Mouse (Mus musculus) layer of hippocampus, adult 2 months (tissue): ENCODE results near the gene Zscan2. TPM values are rescaled to one million over a fixed set of nuclear protein-coding genes. Genes with fewer than 3 reads are reported as not detected.

Source experiments
- DNase-seq, 2 experiments: peaks; one replicate each; pipeline ENCODE4 v3.0.0; 2022; ENCODE audit warnings: low spot score in 2 of 2
- H3K27ac ChIP-seq: fragments of 200-600 bp; 2 replicates; pipeline ENCODE4 v1.8.1; 2022
- H3K4me3 ChIP-seq: fragments of 200-600 bp; 2 replicates; pipeline ENCODE4 v1.8.1; 2022; ENCODE audit warnings: mild to moderate bottlenecking
- CTCF ChIP-seq: fragments of 200-600 bp; conservative IDR thresholded peaks from 2 replicates; pipeline ENCODE4 v1.8.1; 2022; ENCODE audit warnings: antibody characterized with exemption, mild to moderate bottlenecking, moderate library complexity
- total RNA-seq, 2 experiments: library from RNA; stranded (reverse); gene quantifications; 2 replicates each; pipeline ENCODE4 v1.2.3; 2021

Zscan2 gene
- total RNA-seq, 2 experiments from 2014 or later: 15.1 to 17.4 TPM

GRCm38 (mm10) chr7:80846280-80846678 lies 14.4 kb upstream of the Zscan2 start:
- Histone ChIP-seq H3K4me3 (no peak overlapping the region), H3K27ac (no peak overlapping the region)
- DNase-seq: no peak
- no peak for TF ChIP-seq CTCF

GRCm38 (mm10) chr7:80846709-80847108 lies 14.0 kb upstream of the Zscan2 start:
- Histone ChIP-seq H3K27ac (no peak overlapping the region), H3K4me3 (no peak overlapping the region)
- no peak for TF ChIP-seq CTCF
- no peak for DNase-seq

- TF ChIP-seq CTCF: no peak
- Histone ChIP-seq H3K4me3 (no peak overlapping the region), H3K27ac (no peak overlapping the region)
- no peak for DNase-seq
These were observed 11.5 kb upstream of the Zscan2 start for GRCm38 (mm10) chr7:80849267-80849666.

GRCm38 (mm10) chr7:80849710-80850109 lies 11.0 kb upstream of the Zscan2 start:
- H3K4me3 ChIP-seq: no peak overlapping the region
- DNase-seq: peak; percentile 49 to 57
- peak; percentile 99 for TF ChIP-seq CTCF

GRCm38 (mm10) chr7:80850520-80850919 lies 10.2 kb upstream of the Zscan2 start:
- no peak overlapping the region for H3K27ac ChIP-seq
- H3K4me3 ChIP-seq: no peak overlapping the region
- no peak for TF ChIP-seq CTCF
- no peak for DNase-seq

More at GRCm38 (mm10) chr7:80849710-80850109, 11.0 kb upstream of the Zscan2 start:
- no peak overlapping the region for H3K27ac ChIP-seq

GRCm38 (mm10) chr7:80853218-80853617 lies 7.5 kb upstream of the Zscan2 start:
- no peak for DNase-seq
- Histone ChIP-seq H3K27ac (no peak overlapping the region), H3K4me3 (no peak overlapping the region)
- TF ChIP-seq CTCF: peak; percentile 61

GRCm38 (mm10) chr7:80855316-80855715 lies 5.4 kb upstream of the Zscan2 start:
- no peak for TF ChIP-seq CTCF
- Histone ChIP-seq H3K27ac (peak overlapping the region; percentile 56; the same call in 1 of the 2 replicates), H3K4me3 (no peak overlapping the region)
- peak in 1 of 2 experiments; percentile 47 for DNase-seq

- H3K27ac ChIP-seq: no peak overlapping the region
- H3K4me3 ChIP-seq: no peak overlapping the region
- DNase-seq: peak; percentile 69 to 80
- peak; percentile 95 for TF ChIP-seq CTCF
These were observed 3.5 kb upstream of the Zscan2 start for GRCm38 (mm10) chr7:80857181-80857580.

GRCm38 (mm10) chr7:80860227-80860626 lies 493 bp upstream of the Zscan2 start:
- Histone ChIP-seq H3K27ac (peak overlapping the region; percentile 87; the same call in 1 of the 2 replicates), H3K4me3 (peak overlapping the region; percentile 64)
- no peak for TF ChIP-seq CTCF
- DNase-seq: peak in 1 of 2 experiments; percentile 39

GRCm38 (mm10) chr7:80862475-80862874 lies 1.8 kb downstream of the Zscan2 start:
- Histone ChIP-seq H3K27ac (no peak overlapping the region), H3K4me3 (no peak overlapping the region)
- TF ChIP-seq CTCF: no peak

GRCm38 (mm10) chr7:80863520-80863919 lies 2.8 kb downstream of the Zscan2 start:
- H3K27ac ChIP-seq: peak overlapping the region; percentile 51
- DNase-seq: no peak
- peak overlapping the region; percentile 33; the same call in 1 of the 2 replicates for H3K4me3 ChIP-seq
- TF ChIP-seq CTCF: no peak

More at GRCm38 (mm10) chr7:80862475-80862874, 1.8 kb downstream of the Zscan2 start:
- DNase-seq: no peak

- TF ChIP-seq CTCF: no peak
- DNase-seq: no peak
- no peak overlapping the region for H3K27ac ChIP-seq
- H3K4me3 ChIP-seq: peak overlapping the region; percentile 22; the same call in 1 of the 2 replicates
These were observed 3.4 kb downstream of the Zscan2 start for GRCm38 (mm10) chr7:80864151-80864550.

- no peak for DNase-seq
- H3K4me3 ChIP-seq: no peak overlapping the region
- H3K27ac ChIP-seq: no peak overlapping the region
- TF ChIP-seq CTCF: no peak
These were observed 4.1 kb downstream of the Zscan2 start for GRCm38 (mm10) chr7:80864831-80865230.

- Histone ChIP-seq H3K27ac (no peak overlapping the region), H3K4me3 (no peak overlapping the region)
- TF ChIP-seq CTCF: no peak
- no peak for DNase-seq
These were observed 4.8 kb downstream of the Zscan2 start for GRCm38 (mm10) chr7:80865521-80865920.
